Mouse (Mus musculus): ENCODE measurements around the gene Gm49776. TPM values are rescaled to one million over a fixed set of nuclear protein-coding genes. Genes with fewer than 3 reads are reported as not detected.

The Gm49776 gene
- polyA plus RNA-seq, 2 experiments = 0.53 to 3.4 TPM

GRCm38 (mm10) chr16:18217579-18217978 is 40.5 kb downstream of the Gm49776 start, which contains the start of gene Ccdc188:
Gene Ccdc188 (plus strand): TSS chr16:18217879.
- Histone ChIP-seq H3K9ac (ENCODE audit: low read depth, low read length, severe bottlenecking) (no peak within 1 kb of the TSS), H3K4me1 (ENCODE audit: control insufficient read depth, insufficient read depth, low read length) (peaks cover 11% of the 10 kb centered on the region), H3K36me3 (ENCODE audit: control insufficient read depth, insufficient read depth, low read length) (peaks cover 14% of the 10 kb centered on the region), H3K27me3 (ENCODE audit: control insufficient read depth, insufficient read depth, low read length) (no peaks in the 10 kb centered on the region), H3K4me3 (replicated peaks; ENCODE audit: low read length) (no peak within 1 kb of the TSS), H3K27ac (replicated peaks; ENCODE audit: low read depth, low read length) (no peak within 1 kb of the TSS), H3K9me3 (ENCODE audit: control insufficient read depth, low read length) (no peaks in the 10 kb centered on the region), H3K4me2 (replicated peaks; ENCODE audit: low read depth, low read length, severe bottlenecking) (no peak within 1 kb of the TSS)
- no peak for DNase-seq (ENCODE audit: low spot score)
- no peak for TF ChIP-seq POLR2A (IDR thresholded peaks at IDR 0.05; ENCODE audit: borderline replicate concordance, extremely low read depth, insufficient read depth, insufficient read length)
- ATAC-seq (ENCODE audit: low FRiP score, low read depth) = no peak
- 87% methylated on average over 4 of the region's 4 CpGs for WGBS

DNA sequence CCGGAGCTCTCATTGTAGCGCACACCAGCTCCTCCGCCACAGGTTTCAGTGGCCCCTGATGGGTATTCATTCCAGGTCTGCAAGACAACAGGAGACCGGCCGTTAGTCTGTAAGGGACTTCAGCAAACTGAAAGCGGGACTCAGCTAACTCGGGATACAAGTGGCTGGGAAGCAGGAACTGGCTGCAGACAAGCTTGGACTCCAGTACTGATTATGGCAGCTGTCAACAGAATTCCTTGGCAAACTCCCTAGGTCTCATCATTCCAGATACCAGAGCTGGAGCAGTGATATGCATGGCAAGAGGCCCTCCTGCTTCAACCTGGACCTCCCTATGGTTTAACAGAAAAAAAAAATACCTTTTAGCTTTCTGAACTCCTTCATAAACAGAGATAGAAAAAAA is 43.3 kb downstream of the Gm49776 start:
- Histone ChIP-seq H3K27ac (replicated peaks; ENCODE audit: low read depth, low read length) (no peak overlapping the region), H3K4me3 (replicated peaks; ENCODE audit: low read length) (no peak overlapping the region), H3K9me3 (ENCODE audit: control insufficient read depth, low read length) (no peaks in the 10 kb centered on the region), H3K9ac (ENCODE audit: low read depth, low read length, severe bottlenecking) (no peak overlapping the region), H3K27me3 (ENCODE audit: control insufficient read depth, insufficient read depth, low read length) (no peaks in the 10 kb centered on the region), H3K4me2 (replicated peaks; ENCODE audit: low read depth, low read length, severe bottlenecking) (no peak overlapping the region), H3K36me3 (ENCODE audit: control insufficient read depth, insufficient read depth, low read length) (no peaks in the 10 kb centered on the region), H3K4me1 (ENCODE audit: control insufficient read depth, insufficient read depth, low read length) (peaks cover 5% of the 10 kb centered on the region)
- ATAC-seq (ENCODE audit: low FRiP score, low read depth) (no peak), DNase-seq (ENCODE audit: low spot score) (no peak)
- WGBS = 82% methylated on average over 7 of the region's 7 CpGs
- no peak for TF ChIP-seq POLR2A (IDR thresholded peaks at IDR 0.05; ENCODE audit: borderline replicate concordance, extremely low read depth, insufficient read depth, insufficient read length)

GRCm38 (mm10) chr16:18213689-18214088 is 44.4 kb downstream of the Gm49776 start:
- ATAC-seq (ENCODE audit: low FRiP score, low read depth) (0 out of 2 replicates have a peak, but pooled peaks have one; percentile 16), DNase-seq (ENCODE audit: low spot score) (no peak)
- no peak overlapping the region for H3K9ac ChIP-seq (ENCODE audit: low read depth, low read length, severe bottlenecking)
- H3K4me3 ChIP-seq (replicated peaks; ENCODE audit: low read length) = no peak overlapping the region
- H3K27me3 ChIP-seq (ENCODE audit: control insufficient read depth, insufficient read depth, low read length) = no peaks in the 10 kb centered on the region
- no peak overlapping the region for H3K4me2 ChIP-seq (replicated peaks; ENCODE audit: low read depth, low read length, severe bottlenecking)
- H3K27ac ChIP-seq (replicated peaks; ENCODE audit: low read depth, low read length) = no peak overlapping the region
- no peaks in the 10 kb centered on the region for H3K36me3 ChIP-seq (ENCODE audit: control insufficient read depth, insufficient read depth, low read length)
- no peak for TF ChIP-seq POLR2A (IDR thresholded peaks at IDR 0.05; ENCODE audit: borderline replicate concordance, extremely low read depth, insufficient read depth, insufficient read length)
- no peaks in the 10 kb centered on the region for H3K9me3 ChIP-seq (ENCODE audit: control insufficient read depth, low read length)
- H3K4me1 ChIP-seq (ENCODE audit: control insufficient read depth, insufficient read depth, low read length) = no peaks in the 10 kb centered on the region
- WGBS = 43% methylated on average over 6 of the region's 6 CpGs

DNA sequence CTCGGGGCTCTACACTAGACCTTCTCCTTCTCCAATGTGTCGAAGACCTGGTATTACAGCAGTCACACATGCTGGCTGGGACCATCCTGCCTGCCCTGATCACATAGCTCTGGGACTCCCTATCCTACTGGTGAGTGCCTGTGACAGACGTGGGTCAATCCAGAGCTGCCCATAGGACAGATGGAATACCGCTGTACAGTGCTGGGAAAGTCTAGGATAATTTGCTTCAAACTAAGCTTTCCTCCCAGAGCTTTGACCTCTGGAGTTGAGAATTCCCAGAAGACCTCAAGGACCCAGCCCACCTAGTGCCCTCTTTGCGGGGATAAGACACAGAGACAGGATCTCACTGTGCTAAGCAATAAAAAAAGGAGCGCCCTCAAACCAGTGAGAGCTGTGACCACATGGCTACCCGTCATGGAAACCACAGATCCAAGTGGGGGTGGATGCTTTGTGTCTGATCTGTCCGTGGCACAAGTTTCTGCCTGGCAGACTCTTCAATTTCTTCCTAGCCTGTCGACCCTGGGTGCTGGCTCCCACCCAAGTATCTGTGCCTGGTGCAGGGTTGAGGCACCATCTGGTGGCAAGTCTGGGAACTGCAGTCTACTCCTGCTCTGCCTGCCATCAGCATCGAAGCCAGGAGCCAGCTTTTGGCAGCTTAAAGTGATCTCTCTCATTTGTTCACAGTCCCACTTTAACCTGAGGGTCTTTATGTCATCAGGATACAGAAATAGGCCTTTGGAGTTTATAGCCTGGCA is 46.5 kb downstream of the Gm49776 start:
- Histone ChIP-seq H3K27ac (replicated peaks; ENCODE audit: low read depth, low read length) (no peak overlapping the region), H3K9ac (ENCODE audit: low read depth, low read length, severe bottlenecking) (no peak overlapping the region), H3K4me2 (replicated peaks; ENCODE audit: low read depth, low read length, severe bottlenecking) (no peak overlapping the region), H3K36me3 (ENCODE audit: control insufficient read depth, insufficient read depth, low read length) (no peaks in the 10 kb centered on the region), H3K27me3 (ENCODE audit: control insufficient read depth, insufficient read depth, low read length) (no peaks in the 10 kb centered on the region), H3K4me3 (replicated peaks; ENCODE audit: low read length) (no peak overlapping the region), H3K9me3 (ENCODE audit: control insufficient read depth, low read length) (no peaks in the 10 kb centered on the region), H3K4me1 (ENCODE audit: control insufficient read depth, insufficient read depth, low read length) (no peaks in the 10 kb centered on the region)
- WGBS = 44% methylated on average over 10 of the region's 10 CpGs
- no peak for TF ChIP-seq POLR2A (IDR thresholded peaks at IDR 0.05; ENCODE audit: borderline replicate concordance, extremely low read depth, insufficient read depth, insufficient read length)
- peak; percentile 89 for DNase-seq (ENCODE audit: low spot score)
- peak; percentile 42; the same call in 1 of the 2 replicates for ATAC-seq (ENCODE audit: low FRiP score, low read depth)

DNA sequence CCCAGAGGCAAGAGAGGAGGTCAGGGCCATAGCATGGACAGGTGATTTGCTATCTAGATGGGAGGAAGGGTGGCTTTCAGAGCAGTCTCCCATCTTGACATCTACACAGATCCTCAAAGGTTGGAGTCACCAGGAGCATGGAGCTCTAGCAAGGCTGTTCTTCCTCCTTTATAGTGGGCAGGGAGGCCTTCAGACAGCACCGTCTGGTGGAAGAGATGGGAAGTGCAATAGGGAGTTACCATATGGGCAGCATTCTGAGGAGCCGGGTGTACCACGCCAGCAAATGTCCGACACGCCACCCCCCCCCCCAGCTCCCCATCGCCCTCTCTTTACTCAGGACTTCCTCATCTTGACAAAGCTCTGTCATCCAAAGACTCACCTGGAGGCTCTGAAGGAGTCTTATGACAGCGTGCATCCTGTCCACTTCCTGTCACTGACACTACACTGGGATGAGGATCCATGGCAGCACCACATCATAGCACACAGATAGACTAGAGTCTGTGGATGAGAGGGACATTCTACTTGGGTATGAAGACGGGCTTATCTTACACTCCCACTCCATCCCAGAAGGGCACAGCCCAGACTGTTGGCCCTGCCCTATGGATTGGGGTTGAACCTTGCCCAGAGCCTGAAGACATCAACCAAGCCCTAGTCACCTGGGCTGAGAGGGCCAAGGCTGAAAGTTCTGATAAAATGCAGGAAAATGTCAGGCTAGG is 47.3 kb downstream of the Gm49776 start:
- 25% methylated on average over 8 of the region's 8 CpGs for WGBS
- no peaks in the 10 kb centered on the region for H3K9me3 ChIP-seq (ENCODE audit: control insufficient read depth, low read length)
- peak; percentile 23; the same call in 1 of the 2 replicates for ATAC-seq (ENCODE audit: low FRiP score, low read depth)

More for the DNA sequence above, 47.3 kb downstream of the Gm49776 start:
- Histone ChIP-seq H3K27me3 (ENCODE audit: control insufficient read depth, insufficient read depth, low read length) (no peaks in the 10 kb centered on the region), H3K4me3 (replicated peaks; ENCODE audit: low read length) (no peak overlapping the region), H3K27ac (replicated peaks; ENCODE audit: low read depth, low read length) (no peak overlapping the region), H3K4me2 (replicated peaks; ENCODE audit: low read depth, low read length, severe bottlenecking) (no peak overlapping the region), H3K36me3 (ENCODE audit: control insufficient read depth, insufficient read depth, low read length) (no peaks in the 10 kb centered on the region), H3K9ac (ENCODE audit: low read depth, low read length, severe bottlenecking) (no peak overlapping the region), H3K4me1 (ENCODE audit: control insufficient read depth, insufficient read depth, low read length) (no peaks in the 10 kb centered on the region)
- no peak for TF ChIP-seq POLR2A (IDR thresholded peaks at IDR 0.05; ENCODE audit: borderline replicate concordance, extremely low read depth, insufficient read depth, insufficient read length)
- peak; percentile 62 for DNase-seq (ENCODE audit: low spot score)
